Mouse (Mus musculus): ENCODE data around the gene Cd4.

GRCm38 (mm10) chr6:124930231-124930630, 42.2 kb upstream of the Cd4 start:
- no peak for TF ChIP-seq POLR2A (IDR thresholded peaks at IDR 0.05; ENCODE audit: borderline replicate concordance, extremely low read depth, insufficient read depth, insufficient read length, poor library complexity, severe bottlenecking)
- no peak for TF ChIP-seq CTCF (IDR thresholded peaks at IDR 0.05; ENCODE audit: borderline replicate concordance, extremely low read depth, insufficient read depth, insufficient read length)

All from brain, embryonic 14.5 days (tissue).